Mouse (Mus musculus): Measurements from ENCODE around the gene Mesp2. TPM values are rescaled to one million over a fixed set of nuclear protein-coding genes. Genes with fewer than 3 reads are reported as not detected.

Mesp2 gene
- polyA plus RNA-seq, 1 experiment = 0.15 TPM

DNA sequence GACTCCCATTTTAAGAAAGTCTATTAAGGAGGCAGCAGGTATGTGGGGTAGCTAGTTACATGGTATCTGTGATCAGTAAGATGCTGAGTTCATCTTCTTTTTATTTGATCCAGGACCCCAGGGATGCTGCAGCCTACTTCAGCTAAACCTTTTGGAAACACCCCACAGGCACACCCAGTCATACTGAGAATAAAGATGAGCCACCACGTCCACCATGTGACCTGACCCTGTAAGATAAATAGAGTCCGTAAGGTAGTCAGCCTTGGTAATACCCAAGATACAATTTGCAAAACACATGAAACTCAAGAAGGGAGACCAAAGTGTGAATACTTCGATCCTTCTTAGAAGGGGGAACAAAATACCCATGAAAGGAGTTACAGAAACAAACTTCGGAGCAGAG is 45.8 kb downstream of the Mesp2 start:
- Histone ChIP-seq H3K4me1 (ENCODE audit: control insufficient read depth, insufficient read depth, low read length) (no peaks in the 10 kb centered on the region), H3K4me3 (replicated peaks; ENCODE audit: insufficient read depth, low read depth, low read length) (no peak overlapping the region), H3K27me3 (ENCODE audit: control insufficient read depth, insufficient read depth, low read length) (no peaks in the 10 kb centered on the region), H3K27ac (ENCODE audit: insufficient read depth, low read length) (no peak overlapping the region)
- WGBS = 84% methylated on average over 4 of the region's 4 CpGs
- no peak for DNase-seq
- TF ChIP-seq POLR2A (IDR thresholded peaks at IDR 0.05; ENCODE audit: borderline replicate concordance, insufficient read depth, low read length) (no peak), CTCF (IDR thresholded peaks at IDR 0.05; ENCODE audit: borderline replicate concordance, insufficient read depth, low read depth, low read length) (no peak)

- WGBS = 53% methylated on average over 11 of the region's 11 CpGs
- TF ChIP-seq POLR2A (IDR thresholded peaks at IDR 0.05; ENCODE audit: borderline replicate concordance, insufficient read depth, low read length) (no peak), CTCF (IDR thresholded peaks at IDR 0.05; ENCODE audit: borderline replicate concordance, insufficient read depth, low read depth, low read length) (no peak)
- no peak for DNase-seq
Measured at GRCm38 (mm10) chr7:79858202-79858934, 47.8 kb downstream of the Mesp2 start.

DNA sequence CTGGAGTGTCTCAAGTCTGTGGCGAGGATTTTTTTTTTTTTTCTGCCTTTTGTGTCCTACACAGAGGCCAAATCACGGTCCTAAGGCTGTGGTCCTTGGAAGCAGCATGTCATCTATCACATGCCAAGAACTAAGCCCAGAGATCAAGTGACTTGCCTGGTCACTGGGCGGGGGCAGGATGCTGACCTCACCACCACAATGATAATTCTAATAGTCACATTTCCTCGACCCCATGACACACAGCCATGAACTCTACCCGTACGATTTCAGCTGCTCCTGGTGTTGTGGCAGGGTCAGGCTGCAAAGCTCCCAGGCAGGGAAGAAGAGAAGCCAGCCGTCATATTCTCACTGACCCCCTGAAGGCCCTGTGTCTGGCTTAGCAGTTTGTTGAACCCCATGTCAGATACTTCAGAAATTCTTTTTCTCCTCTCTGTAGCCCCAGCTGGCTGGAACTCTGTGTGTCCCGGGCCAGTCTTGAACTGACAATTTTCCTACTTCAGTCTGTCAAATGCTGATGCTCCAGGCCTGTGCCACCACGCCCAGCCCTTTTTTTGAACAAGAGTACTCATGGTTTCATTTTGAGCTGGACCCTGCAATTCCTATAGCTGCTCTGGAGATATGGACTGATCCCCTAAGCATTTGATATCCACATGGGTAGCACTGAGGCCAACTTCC is 48.6 kb downstream of the Mesp2 start:
- no peak for DNase-seq

More at GRCm38 (mm10) chr7:79858202-79858934, 47.8 kb downstream of the Mesp2 start:
- H3K4me1 ChIP-seq (ENCODE audit: control insufficient read depth, insufficient read depth, low read length) = no peaks in the 10 kb centered on the region
- no peaks in the 10 kb centered on the region for H3K27me3 ChIP-seq (ENCODE audit: control insufficient read depth, insufficient read depth, low read length)
- no peak overlapping the region for H3K4me3 ChIP-seq (replicated peaks; ENCODE audit: insufficient read depth, low read depth, low read length)
- H3K27ac ChIP-seq (ENCODE audit: insufficient read depth, low read length) = no peak overlapping the region

GRCm38 (mm10) chr7:79860811-79861210 is 50.3 kb downstream of the Mesp2 start, which contains the start of gene Anpep:
TSS of gene Anpep (minus strand) at chr7:79861059.
- TF ChIP-seq CTCF (IDR thresholded peaks at IDR 0.05; ENCODE audit: borderline replicate concordance, insufficient read depth, low read depth, low read length) (no peak), POLR2A (IDR thresholded peaks at IDR 0.05; ENCODE audit: borderline replicate concordance, insufficient read depth, low read length) (no peak)
- Histone ChIP-seq H3K27me3 (ENCODE audit: control insufficient read depth, insufficient read depth, low read length) (no peaks in the 10 kb centered on the region), H3K4me3 (replicated peaks; ENCODE audit: insufficient read depth, low read depth, low read length) (no peak within 1 kb of the TSS), H3K4me1 (ENCODE audit: control insufficient read depth, insufficient read depth, low read length) (no peaks in the 10 kb centered on the region), H3K27ac (ENCODE audit: insufficient read depth, low read length) (no peak within 1 kb of the TSS)
- WGBS = 77% methylated on average over 9 of the region's 9 CpGs
- DNase-seq = no peak

More for the DNA sequence above, 48.6 kb downstream of the Mesp2 start:
- Histone ChIP-seq H3K27ac (ENCODE audit: insufficient read depth, low read length) (no peak overlapping the region), H3K4me1 (ENCODE audit: control insufficient read depth, insufficient read depth, low read length) (no peaks in the 10 kb centered on the region), H3K27me3 (ENCODE audit: control insufficient read depth, insufficient read depth, low read length) (no peaks in the 10 kb centered on the region), H3K4me3 (replicated peaks; ENCODE audit: insufficient read depth, low read depth, low read length) (no peak overlapping the region)
- WGBS = 70% methylated on average over 9 of the region's 9 CpGs
- no peak for TF ChIP-seq CTCF (IDR thresholded peaks at IDR 0.05; ENCODE audit: borderline replicate concordance, insufficient read depth, low read depth, low read length)
- TF ChIP-seq POLR2A (IDR thresholded peaks at IDR 0.05; ENCODE audit: borderline replicate concordance, insufficient read depth, low read length) = no peak

GRCm38 (mm10) chr7:79861794-79862193 is 51.3 kb downstream of the Mesp2 start:
- 90% methylated on average over 8 of the region's 8 CpGs for WGBS
- Histone ChIP-seq H3K4me3 (replicated peaks; ENCODE audit: insufficient read depth, low read depth, low read length) (no peak overlapping the region), H3K27me3 (ENCODE audit: control insufficient read depth, insufficient read depth, low read length) (no peaks in the 10 kb centered on the region), H3K27ac (ENCODE audit: insufficient read depth, low read length) (no peak overlapping the region), H3K4me1 (ENCODE audit: control insufficient read depth, insufficient read depth, low read length) (no peaks in the 10 kb centered on the region)
- TF ChIP-seq POLR2A (IDR thresholded peaks at IDR 0.05; ENCODE audit: borderline replicate concordance, insufficient read depth, low read length) = no peak
- TF ChIP-seq CTCF (IDR thresholded peaks at IDR 0.05; ENCODE audit: borderline replicate concordance, insufficient read depth, low read depth, low read length) = no peak
- no peak for DNase-seq

Other genes starting within 250 kb of the Mesp2 start
- gene Rhcg, start 193.1 kb upstream of the Mesp2 start, polyA plus RNA-seq (2012; rRNA removed) = 0.13 and 0.19 TPM in 2 replicates
- 0.05 and 0.10 TPM in 2 replicates for gene Ticrr, start 150.5 kb upstream of the Mesp2 start, polyA plus RNA-seq (2012; rRNA removed)
- 1.4 TPM in 2 replicates for gene Kif7, start 95.0 kb upstream of the Mesp2 start, polyA plus RNA-seq (2012; rRNA removed)
- gene Plin1, start 77.8 kb upstream of the Mesp2 start, polyA plus RNA-seq (2012; rRNA removed) = 0.10 and 0.36 TPM in 2 replicates
- gene Pex11a, start 67.6 kb upstream of the Mesp2 start, polyA plus RNA-seq (2012; rRNA removed) = 9.1 and 10.5 TPM in 2 replicates
- 0.23 and 0.27 TPM in 2 replicates for gene Wdr93, start 67.6 kb upstream of the Mesp2 start, polyA plus RNA-seq (2012; rRNA removed)
- gene Mesp1, start 16.9 kb upstream of the Mesp2 start, polyA plus RNA-seq (2012; rRNA removed) = not detected in 2 replicates
- gene Anpep, start 50.3 kb downstream of the Mesp2 start, polyA plus RNA-seq (2012; rRNA removed) = 3.0 and 3.3 TPM in 2 replicates
- gene Ap3s2, start 109.9 kb downstream of the Mesp2 start, polyA plus RNA-seq (2012; rRNA removed) = 45.7 and 46.6 TPM in 2 replicates
- gene Arpin, start 124.6 kb downstream of the Mesp2 start, polyA plus RNA-seq (2012; rRNA removed) = 22.5 and 22.8 TPM in 2 replicates
- gene Zfp710, start 214.1 kb downstream of the Mesp2 start, polyA plus RNA-seq (2012; rRNA removed) = 10.9 and 11.0 TPM in 2 replicates

Data from cerebellum, adult 2 months (tissue).